Mouse (Mus musculus) 416B (cell line): ENCODE results near the gene Rbm10.

Source experiments
- DNase-seq: peaks from one replicate; pipeline ENCODE4 v3.0.0; 2011; ENCODE audit warnings: low read depth

Rbm10 gene

GRCm38 (mm10) chrX:20617176-20617902, at the start of gene Rbm10, which contains the start of gene Ndufb11:
TSS of gene Rbm10 (plus strand) at chrX:20617503.
TSS of gene Ndufb11 (minus strand) at chrX:20617619.
- peak; percentile 92 for DNase-seq

GRCm38 (mm10) chrX:20571024-20571423, 46.3 kb upstream of the Rbm10 start:
- peak; percentile 45 for DNase-seq

- DNase-seq: no peak
Measured at GRCm38 (mm10) chrX:20572683-20573082, 44.6 kb upstream of the Rbm10 start.

- DNase-seq: peak; percentile 56
Measured at GRCm38 (mm10) chrX:20573927-20574326, 43.4 kb upstream of the Rbm10 start.

- DNase-seq: peak; percentile 32
Measured at GRCm38 (mm10) chrX:20587968-20588367, 29.3 kb upstream of the Rbm10 start.

GRCm38 (mm10) chrX:20608500-20608899, 8.8 kb upstream of the Rbm10 start:
- DNase-seq: peak; percentile 6

GRCm38 (mm10) chrX:20616861-20617175, 485 bp upstream of the Rbm10 start:
- no peak for DNase-seq

GRCm38 (mm10) chrX:20617903-20618399, 648 bp downstream of the Rbm10 start:
- no peak for DNase-seq

- no peak for DNase-seq
Measured at GRCm38 (mm10) chrX:20638141-20638540, 20.8 kb downstream of the Rbm10 start.

- DNase-seq: no peak
Measured at GRCm38 (mm10) chrX:20644780-20645179, 27.5 kb downstream of the Rbm10 start.

GRCm38 (mm10) chrX:20657593-20657992, 40.3 kb downstream of the Rbm10 start:
- DNase-seq: no peak

- peak; percentile 95 for DNase-seq
Measured at GRCm38 (mm10) chrX:20658026-20658652, 40.8 kb downstream of the Rbm10 start, which contains the start of gene Uba1. TSS of gene Uba1 (plus strand) at chrX:20658326.

- peak; percentile 67 for DNase-seq
Measured at GRCm38 (mm10) chrX:20658891-20659406, 41.6 kb downstream of the Rbm10 start.

- no peak for DNase-seq
Measured at GRCm38 (mm10) chrX:20662317-20662715, 45.0 kb downstream of the Rbm10 start.

GRCm38 (mm10) chrX:20662716-20663443, 45.6 kb downstream of the Rbm10 start:
- peak; percentile 93 for DNase-seq

- peak; percentile 25 for DNase-seq
Measured at GRCm38 (mm10) chrX:20663444-20663790, 46.1 kb downstream of the Rbm10 start.

- DNase-seq: peak; percentile 97
Measured at GRCm38 (mm10) chrX:20687519-20688067, 70.3 kb downstream of the Rbm10 start, which contains the start of gene Cdk16. TSS of gene Cdk16 (plus strand) at chrX:20687954.

- peak; percentile 86 for DNase-seq
Measured at GRCm38 (mm10) chrX:20688068-20688547, 70.8 kb downstream of the Rbm10 start.

GRCm38 (mm10) chrX:20688615-20689014, 71.3 kb downstream of the Rbm10 start:
- DNase-seq: peak; percentile 52

GRCm38 (mm10) chrX:20691566-20691965, 74.3 kb downstream of the Rbm10 start:
- no peak for DNase-seq

GRCm38 (mm10) chrX:20692616-20693015, 75.3 kb downstream of the Rbm10 start:
- DNase-seq: no peak

- DNase-seq: no peak
Measured at GRCm38 (mm10) chrX:20695842-20696241, 78.5 kb downstream of the Rbm10 start.
